Mouse (Mus musculus) fat pad, adult 2 months (tissue): ENCODE measurements around the gene Nnmt.

Experiments
- DNase-seq: peaks from one replicate; pipeline ENCODE4 v3.0.0-alpha.2; 2011; ENCODE audit warnings: low read depth, low spot score; ENCODE audit errors: extremely low read depth

Gene Nnmt

GRCm38 (mm10) chr9:48604939-48605598, at the start of gene Nnmt:
Gene Nnmt (minus strand): TSS chr9:48605153.
- DNase-seq = no peak

- DNase-seq = no peak
Measured at GRCm38 (mm10) chr9:48654730-48655129, 49.8 kb upstream of the Nnmt start.

- no peak for DNase-seq
Measured at GRCm38 (mm10) chr9:48653399-48654070, 48.6 kb upstream of the Nnmt start.

GRCm38 (mm10) chr9:48652026-48652425, 47.1 kb upstream of the Nnmt start:
- no peak for DNase-seq

GRCm38 (mm10) chr9:48650846-48651245, 45.9 kb upstream of the Nnmt start:
- DNase-seq = no peak

- DNase-seq = no peak
Measured at GRCm38 (mm10) chr9:48649851-48650685, 45.1 kb upstream of the Nnmt start.

GRCm38 (mm10) chr9:48649098-48649766, 44.3 kb upstream of the Nnmt start:
- no peak for DNase-seq

GRCm38 (mm10) chr9:48648285-48649097, 43.5 kb upstream of the Nnmt start:
- DNase-seq = no peak

GRCm38 (mm10) chr9:48647648-48648284, 42.8 kb upstream of the Nnmt start:
- DNase-seq = no peak

- DNase-seq = no peak
Measured at GRCm38 (mm10) chr9:48646781-48647647, 42.1 kb upstream of the Nnmt start.

- no peak for DNase-seq
Measured at GRCm38 (mm10) chr9:48646251-48646650, 41.3 kb upstream of the Nnmt start.

- no peak for DNase-seq
Measured at GRCm38 (mm10) chr9:48645648-48646126, 40.7 kb upstream of the Nnmt start.

- DNase-seq = no peak
Measured at GRCm38 (mm10) chr9:48644926-48645647, 40.1 kb upstream of the Nnmt start.

- no peak for DNase-seq
Measured at GRCm38 (mm10) chr9:48644376-48644775, 39.4 kb upstream of the Nnmt start.

- no peak for DNase-seq
Measured at GRCm38 (mm10) chr9:48641636-48642035, 36.7 kb upstream of the Nnmt start.

- no peak for DNase-seq
Measured at GRCm38 (mm10) chr9:48640881-48641280, 35.9 kb upstream of the Nnmt start.

- no peak for DNase-seq
Measured at GRCm38 (mm10) chr9:48638176-48638803, 33.3 kb upstream of the Nnmt start.

- DNase-seq = no peak
Measured at GRCm38 (mm10) chr9:48637161-48637560, 32.2 kb upstream of the Nnmt start.
